Mouse (Mus musculus) heart, adult 2 months (tissue): Measurements from ENCODE around the gene Dusp12. TPM values are rescaled to one million over a fixed set of nuclear protein-coding genes. Genes with fewer than 3 reads are reported as not detected.

Source experiments
- DNase-seq, 2 experiments: peaks; one replicate each; pipeline ENCODE4 v3.0.0; 2021
- H3K27ac ChIP-seq: fragments of 200-600 bp; 2 replicates; pipeline ENCODE4 v1.8.1; 2022
- H3K27me3 ChIP-seq: fragments of 200-500 bp; 2 replicates; pipeline ENCODE4 v1.6.1; 2012; ENCODE audit warnings: mild to moderate bottlenecking, low read length, inconsistent platforms, mixed read lengths; ENCODE audit not compliant: control insufficient read depth, insufficient read depth
- H3K36me3 ChIP-seq: fragments of 200-500 bp; 2 replicates; pipeline ENCODE4 v1.6.1; 2012; ENCODE audit warnings: low read length, inconsistent platforms; ENCODE audit not compliant: control insufficient read depth, insufficient read depth
- H3K4me1 ChIP-seq: fragments of 200-500 bp; 2 replicates; pipeline ENCODE4 v1.6.1; 2011; ENCODE audit warnings: low read length; ENCODE audit not compliant: control insufficient read depth, insufficient read depth
- H3K4me3 ChIP-seq: fragments of 200-600 bp; 2 replicates; pipeline ENCODE4 v1.8.1; 2022
- H3K79me2 ChIP-seq: fragments of 200-500 bp; replicated peaks from 2 replicates; pipeline ENCODE4 v1.6.1; 2012; ENCODE audit warnings: mild to moderate bottlenecking, inconsistent platforms, low read length, moderate library complexity, mixed read lengths; ENCODE audit not compliant: control insufficient read depth, insufficient read depth
- H3K9ac ChIP-seq: fragments of 200-500 bp; 2 replicates; pipeline ENCODE4 v1.6.1; 2012; ENCODE audit warnings: low read depth, mild to moderate bottlenecking, control low read depth, inconsistent platforms, low read length, mixed read lengths
- CTCF ChIP-seq: fragments of 200-600 bp; IDR thresholded peaks from 2 replicates; pipeline ENCODE4 v1.8.1; 2022; ENCODE audit warnings: antibody characterized with exemption, mild to moderate bottlenecking, moderate library complexity
- EP300 ChIP-seq: fragments of 200-500 bp; IDR thresholded peaks from 2 replicates; pipeline ENCODE4 v1.6.1; 2011; ENCODE audit warnings: low read depth, low read length, control low read depth; ENCODE audit not compliant: insufficient read depth
- POLR2A ChIP-seq: fragments of 200-500 bp; IDR thresholded peaks from 2 replicates; pipeline ENCODE4 v1.6.1; 2011; ENCODE audit warnings: mild to moderate bottlenecking, low read depth, low read length, control low read depth; ENCODE audit not compliant: insufficient read depth
- WGBS: fragments of 180-500 bp; shearing (Covaris S2); methylation state at CpG from one replicate; pipeline ENCODE4 v1.1.7; 2018; 5-methylcytosine and 5-hydroxymethylcytosine counted together
- intact Hi-C: fragments of 180-260 bp; cut with DNase I; formaldehyde crosslinking; loops from one replicate; pipeline ENCODE4 v1.15.1; 2025
- polyA plus RNA-seq: library from polyadenylated mRNA; depleted of rRNA; stranded (reverse); fragments of >200 nt; gene quantifications from 2 replicates; pipeline ENCODE4 v1.2.3, GENCODE M21; 2012
- total RNA-seq, 2 experiments: library from RNA; stranded (reverse); gene quantifications; 2 replicates each; pipeline ENCODE4 v1.2.3; 2021

Gene Dusp12
- total and polyA plus RNA-seq, 3 experiments, result 6.7 to 7.0 (median 6.8) TPM

GRCm38 (mm10) chr1:170912891-170913615 lies 27.7 kb upstream of the Dusp12 start, which contains the start of gene Fcrlb:
Gene Fcrlb, minus strand, starts transcription at chr1:170912941.
- no peaks in the 10 kb centered on the region for H3K79me2 ChIP-seq
- 68% methylated on average over 5 of the region's 5 CpGs for WGBS
- no peaks in the 10 kb centered on the region for H3K36me3 ChIP-seq
- peaks cover 3% of the 10 kb centered on the region; the same call in 1 of the 2 replicates for H3K27me3 ChIP-seq
- H3K4me3 ChIP-seq, result no peak within 1 kb of the TSS
- no peaks in the 10 kb centered on the region; the same call in 1 of the 2 replicates for H3K4me1 ChIP-seq
- DNase-seq, result no peak
- intact Hi-C loops, result no loop called here
- H3K27ac ChIP-seq, result no peak within 1 kb of the TSS
- TF ChIP-seq POLR2A, result no peak
- TF ChIP-seq EP300, result no peak
- no peak for TF ChIP-seq CTCF
- no peak within 1 kb of the TSS for H3K9ac ChIP-seq

GRCm38 (mm10) chr1:170911907-170912660 lies 26.7 kb upstream of the Dusp12 start:
- peaks cover 10% of the 10 kb centered on the region for H3K27me3 ChIP-seq
- H3K4me3 ChIP-seq, result no peak overlapping the region
- 84% methylated on average over 11 of the region's 11 CpGs for WGBS
- DNase-seq, result no peak
- no peaks in the 10 kb centered on the region; the same call in 1 of the 2 replicates for H3K4me1 ChIP-seq
- intact Hi-C loops, result no loop called here
- H3K9ac ChIP-seq, result no peak overlapping the region
- no peak overlapping the region for H3K27ac ChIP-seq
- no peaks in the 10 kb centered on the region for H3K36me3 ChIP-seq
- H3K79me2 ChIP-seq, result no peaks in the 10 kb centered on the region
- TF ChIP-seq EP300, result no peak
- TF ChIP-seq CTCF, result no peak
- no peak for TF ChIP-seq POLR2A

- no peaks in the 10 kb centered on the region for H3K36me3 ChIP-seq
- WGBS, result 10% methylated on average over 21 of the region's 21 CpGs
- no peak overlapping the region for H3K9ac ChIP-seq
- H3K4me3 ChIP-seq, result peak overlapping the region; percentile 16
- no peak for TF ChIP-seq EP300
- TF ChIP-seq CTCF, result no peak
- H3K79me2 ChIP-seq, result no peaks in the 10 kb centered on the region
- intact Hi-C loops, result no loop called here
- no peak overlapping the region for H3K27ac ChIP-seq
- H3K4me1 ChIP-seq, result no peaks in the 10 kb centered on the region; the same call in 1 of the 2 replicates
- DNase-seq, result no peak
- H3K27me3 ChIP-seq, result peaks cover 11% of the 10 kb centered on the region
These were observed 23.0 kb upstream of the Dusp12 start for GRCm38 (mm10) chr1:170908341-170908740.

GRCm38 (mm10) chr1:170907456-170908191 lies 22.3 kb upstream of the Dusp12 start:
- Histone ChIP-seq H3K36me3 (no peaks in the 10 kb centered on the region), H3K4me1 (no peaks in the 10 kb centered on the region; the same call in 1 of the 2 replicates), H3K27ac (no peak overlapping the region), H3K4me3 (peak overlapping the region; percentile 16; the same call in 1 of the 2 replicates), H3K79me2 (no peaks in the 10 kb centered on the region), H3K9ac (peak overlapping the region; percentile 39), H3K27me3 (peaks cover 11% of the 10 kb centered on the region)
- intact Hi-C loops, result no loop called here
- WGBS, result 3% methylated on average over 71 of the region's 71 CpGs
- DNase-seq, result peak; percentile 27 to 36
- TF ChIP-seq EP300 (no peak), CTCF (no peak), POLR2A (no peak)

- Histone ChIP-seq H3K4me3 (no peak overlapping the region), H3K9ac (no peak overlapping the region), H3K4me1 (no peaks in the 10 kb centered on the region; the same call in 1 of the 2 replicates), H3K36me3 (no peaks in the 10 kb centered on the region), H3K27ac (no peak overlapping the region), H3K79me2 (no peaks in the 10 kb centered on the region), H3K27me3 (peaks cover 11% of the 10 kb centered on the region)
- DNase-seq, result no peak
- TF ChIP-seq EP300 (no peak), CTCF (no peak), POLR2A (no peak)
- WGBS, result 44% methylated on average over 11 of the region's 11 CpGs
- intact Hi-C loops, result no loop called here
These were observed 21.7 kb upstream of the Dusp12 start for GRCm38 (mm10) chr1:170907111-170907455.
